Mouse (Mus musculus) megakaryocyte, adult 5-6 weeks (primary cell): ENCODE measurements around the gene Myl9. TPM values are rescaled to one million over a fixed set of nuclear protein-coding genes. Genes with fewer than 3 reads are reported as not detected.

Source experiments
- ATAC-seq: 2 replicates; pipeline ENCODE4 v1.8.0; 2016; ENCODE audit warnings: mild to moderate bottlenecking, inconsistent platforms; ENCODE audit not compliant: poor library complexity, severe bottlenecking
- total RNA-seq, 2 experiments: library from RNA; stranded (forward) in 1 of 2; stranded (reverse) in 1 of 2; fragments of 153-499, 151-499 nt in 1 of 2; fragments of 221-1000, 200-1000 nt in 1 of 2; gene quantifications; 2 replicates each; pipeline versions ENCODE4 v1.2.3 to v1.2.4; 2015 to 2017

Gene Myl9
- total RNA-seq, 2 experiments from 2014 or later, result not detected

- no peak for ATAC-seq
Measured at GRCm38 (mm10) chr2:156764022-156764421, 11.2 kb upstream of the Myl9 start.

- ATAC-seq, result no peak
Measured at GRCm38 (mm10) chr2:156764747-156765146, 10.5 kb upstream of the Myl9 start.

- ATAC-seq, result no peak
Measured at GRCm38 (mm10) chr2:156765593-156765992, 9.6 kb upstream of the Myl9 start.

- ATAC-seq, result no peak
Measured at GRCm38 (mm10) chr2:156766227-156767019, 8.8 kb upstream of the Myl9 start.

GRCm38 (mm10) chr2:156767108-156767507 is 8.1 kb upstream of the Myl9 start:
- no peak for ATAC-seq

GRCm38 (mm10) chr2:156769274-156769673 is 5.9 kb upstream of the Myl9 start:
- no peak for ATAC-seq

- ATAC-seq, result no peak
Measured at GRCm38 (mm10) chr2:156773470-156773869, 1.8 kb upstream of the Myl9 start.

- no peak for ATAC-seq
Measured at GRCm38 (mm10) chr2:156774035-156774737, 1.0 kb upstream of the Myl9 start.

GRCm38 (mm10) chr2:156775455-156776435 is 525 bp downstream of the Myl9 start:
- ATAC-seq, result no peak

GRCm38 (mm10) chr2:156776907-156777306 is 1.7 kb downstream of the Myl9 start:
- no peak for ATAC-seq

GRCm38 (mm10) chr2:156777326-156778004 is 2.2 kb downstream of the Myl9 start:
- no peak for ATAC-seq

GRCm38 (mm10) chr2:156778571-156778970 is 3.4 kb downstream of the Myl9 start:
- no peak for ATAC-seq

- no peak for ATAC-seq
Measured at GRCm38 (mm10) chr2:156779036-156779435, 3.8 kb downstream of the Myl9 start.

- no peak for ATAC-seq
Measured at GRCm38 (mm10) chr2:156779488-156779887, 4.3 kb downstream of the Myl9 start.

GRCm38 (mm10) chr2:156780129-156780528 is 4.9 kb downstream of the Myl9 start:
- no peak for ATAC-seq

GRCm38 (mm10) chr2:156780752-156781151 is 5.5 kb downstream of the Myl9 start:
- ATAC-seq, result no peak

- ATAC-seq, result no peak
Measured at GRCm38 (mm10) chr2:156781281-156781680, 6.1 kb downstream of the Myl9 start.

- no peak for ATAC-seq
Measured at GRCm38 (mm10) chr2:156781836-156782480, 6.7 kb downstream of the Myl9 start.

- no peak for ATAC-seq
Measured at GRCm38 (mm10) chr2:156782481-156783348, 7.5 kb downstream of the Myl9 start.
